Mouse (Mus musculus) embryonic facial prominence, embryonic 12.5 days (tissue): ENCODE measurements around the gene Sh2b3. TPM values are rescaled to one million over a fixed set of nuclear protein-coding genes. Genes with fewer than 3 reads are reported as not detected.

Experiments
- ATAC-seq: fragments of 200-750 bp; cut with Nextera tagmentation; 2 replicates; pipeline ENCODE4 v1.8.0; 2017; ENCODE audit not compliant: insufficient number of reproducible peaks, insufficient read depth, low FRiP score, low TSS enrichment
- H3K27ac ChIP-seq: fragments of 300-500 bp; sonication (generic); 2 replicates; pipeline ENCODE4 v1.5.1; 2016; ENCODE audit warnings: mild to moderate bottlenecking
- H3K27me3 ChIP-seq: fragments of 300-500 bp; sonication (generic); 2 replicates; pipeline ENCODE4 v1.6.1; 2016; ENCODE audit warnings: mild to moderate bottlenecking, moderate library complexity
- H3K36me3 ChIP-seq: fragments of 300-500 bp; sonication (generic); 2 replicates; pipeline ENCODE4 v1.6.1; 2016; ENCODE audit warnings: mild to moderate bottlenecking
- H3K4me1 ChIP-seq: fragments of 300-500 bp; sonication (generic); 2 replicates; pipeline ENCODE4 v1.6.1; 2016
- H3K4me2 ChIP-seq: fragments of 300-500 bp; sonication (generic); replicated peaks from 2 replicates; pipeline ENCODE4 v1.6.1; 2016; ENCODE audit warnings: mild to moderate bottlenecking, moderate library complexity
- H3K4me3 ChIP-seq: fragments of 300-500 bp; sonication (generic); 2 replicates; pipeline ENCODE4 v1.5.1; 2016; ENCODE audit warnings: mild to moderate bottlenecking
- H3K9ac ChIP-seq: fragments of 300-500 bp; sonication (generic); 2 replicates; pipeline ENCODE4 v1.6.1; 2016; ENCODE audit warnings: mild to moderate bottlenecking, moderate library complexity
- H3K9me3 ChIP-seq: fragments of 300-500 bp; sonication (generic); 2 replicates; pipeline ENCODE4 v1.6.1; 2016; ENCODE audit warnings: mild to moderate bottlenecking, moderate library complexity
- WGBS: fragments of 180-500 bp; shearing (Covaris S2); methylation state at CpG from one replicate; pipeline ENCODE4 v1.1.7; 2016; 5-methylcytosine and 5-hydroxymethylcytosine counted together
- microRNA-seq: library from miRNA; unstranded; fragments of <30 nt; microRNA quantifications from one replicate; pipeline ENCODE4, GENCODE M21; 2017
- polyA plus RNA-seq: library from polyadenylated mRNA; unstranded; fragments of >200 nt; fragmentation: Nextera tagmentation; extraction: Ambion mirVana; gene quantifications from 2 replicates; pipeline ENCODE4 v1.2.1, GENCODE M21; 2016

The Sh2b3 gene
- polyA plus RNA-seq, 1 experiment from 2014 or later = 14.4 TPM

DNA sequence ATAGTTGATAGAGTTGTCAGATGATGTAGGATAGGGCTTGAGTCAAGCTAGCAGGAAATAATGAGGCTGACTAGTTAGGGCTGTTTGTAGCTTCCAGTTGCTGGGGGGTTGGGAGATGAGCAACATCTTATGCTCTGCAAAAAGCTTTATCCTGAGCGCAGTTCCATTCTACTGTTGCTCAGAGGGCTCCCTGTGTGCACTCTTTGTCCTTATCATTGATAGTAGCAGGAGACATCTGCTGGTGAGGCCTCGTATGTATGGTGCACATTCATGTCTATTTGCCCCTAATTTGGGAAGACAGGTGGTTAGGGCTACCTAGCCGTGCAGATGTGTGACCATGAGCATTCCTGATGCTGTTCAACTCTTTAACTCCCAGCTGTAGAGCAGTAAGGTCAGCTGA, 65.8 kb downstream of the Sh2b3 start:
- 95% methylated on average over 3 of the region's 3 CpGs for WGBS
- no peak for ATAC-seq
- Histone ChIP-seq H3K27ac (no peak overlapping the region), H3K36me3 (peaks cover 49% of the 10 kb centered on the region), H3K9me3 (no peaks in the 10 kb centered on the region), H3K4me2 (no peak overlapping the region), H3K27me3 (no peaks in the 10 kb centered on the region), H3K4me1 (no peaks in the 10 kb centered on the region), H3K4me3 (no peak overlapping the region), H3K9ac (no peak overlapping the region)

DNA sequence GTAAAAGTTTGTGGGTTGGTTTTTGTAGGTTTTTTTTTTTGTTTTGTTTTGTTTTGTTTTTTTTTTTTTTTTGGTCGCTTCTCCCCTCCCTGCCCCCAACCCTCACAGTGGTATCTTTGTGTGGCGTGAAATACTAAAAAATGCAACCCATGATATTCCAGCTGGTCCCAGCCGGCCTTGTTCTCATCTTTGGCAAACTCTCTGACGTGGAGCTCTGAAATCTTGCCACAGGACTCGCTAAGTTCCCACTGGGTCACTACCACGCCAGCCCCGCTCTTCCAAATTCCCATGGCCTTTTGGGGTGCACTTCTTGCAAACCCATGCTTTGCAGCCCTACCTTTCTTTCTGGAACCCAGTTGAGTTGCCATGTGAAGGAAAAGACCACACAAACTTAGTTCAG, 67.6 kb downstream of the Sh2b3 start:
- Histone ChIP-seq H3K4me3 (no peak overlapping the region), H3K27ac (no peak overlapping the region), H3K9me3 (no peaks in the 10 kb centered on the region), H3K36me3 (peaks cover 39% of the 10 kb centered on the region), H3K4me1 (no peaks in the 10 kb centered on the region), H3K9ac (no peak overlapping the region), H3K27me3 (no peaks in the 10 kb centered on the region), H3K4me2 (no peak overlapping the region)
- ATAC-seq = no peak
- WGBS = 84% methylated on average over 7 of the region's 7 CpGs

DNA sequence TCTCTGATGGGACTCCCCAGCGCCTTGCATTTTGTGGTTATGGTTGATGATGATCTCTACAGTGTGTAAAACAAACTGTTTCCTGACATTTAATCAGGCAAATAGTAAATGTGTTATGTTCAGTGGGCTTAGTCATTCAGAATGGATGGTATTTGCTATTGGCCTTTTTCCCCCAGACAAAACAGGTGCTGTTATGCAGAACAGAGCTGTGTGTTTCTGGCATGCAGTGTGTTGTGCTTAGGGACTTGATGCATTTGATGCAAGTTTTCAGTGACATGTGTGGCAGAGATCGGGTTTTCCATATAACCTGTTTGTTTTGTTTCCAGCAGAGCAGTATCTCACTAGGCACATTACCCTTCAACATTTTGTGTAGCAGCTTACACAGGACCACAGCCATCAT, 69.9 kb downstream of the Sh2b3 start:
- H3K36me3 ChIP-seq = peaks cover 20% of the 10 kb centered on the region

DNA sequence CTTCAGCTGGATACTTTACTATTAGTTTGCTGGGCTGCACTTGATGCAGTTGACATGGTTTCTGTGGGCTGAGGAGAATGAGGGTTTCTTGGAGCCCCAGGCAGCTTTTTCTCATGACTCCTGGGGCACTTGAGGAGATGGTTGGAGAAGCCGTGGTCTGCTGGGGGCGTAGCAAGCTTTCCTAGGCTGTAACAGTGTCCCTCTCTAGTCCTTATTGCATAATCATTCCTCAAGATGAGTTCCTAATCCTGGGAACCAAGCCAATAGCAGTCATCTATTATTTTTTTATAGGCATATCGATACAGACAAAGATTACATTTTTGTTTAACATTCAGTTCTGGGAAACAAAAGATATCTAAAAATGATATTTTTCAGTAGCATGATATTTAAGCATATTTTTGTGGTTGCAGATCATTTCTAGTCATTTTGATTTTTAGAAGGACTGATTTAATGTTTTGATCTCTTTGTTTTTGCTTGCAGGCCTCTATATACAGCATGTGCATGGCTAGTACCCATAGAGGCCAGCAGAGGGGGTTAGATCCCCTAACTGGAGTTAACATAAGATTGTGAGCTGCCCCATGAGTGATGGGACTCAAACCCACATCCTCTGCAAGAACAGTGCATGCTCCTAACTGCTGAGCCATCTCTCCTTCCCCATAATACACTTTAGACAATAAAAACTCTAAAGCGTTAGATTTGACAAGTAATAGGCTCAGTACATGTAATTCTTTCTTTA, 71.2 kb downstream of the Sh2b3 start:
- Histone ChIP-seq H3K4me3 (no peak overlapping the region), H3K9me3 (no peaks in the 10 kb centered on the region), H3K9ac (no peak overlapping the region), H3K27me3 (no peaks in the 10 kb centered on the region), H3K36me3 (peaks cover 8% of the 10 kb centered on the region), H3K27ac (no peak overlapping the region), H3K4me2 (no peak overlapping the region), H3K4me1 (no peaks in the 10 kb centered on the region)
- ATAC-seq = no peak
- 92% methylated on average over 4 of the region's 4 CpGs for WGBS

More for the DNA sequence above, 69.9 kb downstream of the Sh2b3 start:
- Histone ChIP-seq H3K27me3 (no peaks in the 10 kb centered on the region), H3K9me3 (no peaks in the 10 kb centered on the region), H3K4me2 (no peak overlapping the region), H3K27ac (no peak overlapping the region), H3K4me1 (no peaks in the 10 kb centered on the region), H3K9ac (no peak overlapping the region), H3K4me3 (no peak overlapping the region)
- 83% methylated on average over 2 of the region's 2 CpGs for WGBS
- ATAC-seq = no peak

Small RNA genes within 50 kb of the gene (microRNA-seq; reads per million reads assigned to microRNA genes)
- gene Mir7031 = not detected

Other genes starting within 250 kb of the Sh2b3 start
- gene Aldh2, start 243.8 kb downstream of the Sh2b3 start, polyA plus RNA-seq = 235 and 258 TPM in 2 replicates
- 2.1 and 2.5 TPM in 2 replicates for gene Acad12, start 218.7 kb downstream of the Sh2b3 start, polyA plus RNA-seq
- gene Acad10, start 177.1 kb downstream of the Sh2b3 start, polyA plus RNA-seq = 1.6 and 2.2 TPM in 2 replicates
- gene Brap, start 177.1 kb downstream of the Sh2b3 start, polyA plus RNA-seq = 47.7 and 51.2 TPM in 2 replicates
- 72.3 and 91.6 TPM in 2 replicates for gene Atxn2, start 126.3 kb downstream of the Sh2b3 start, polyA plus RNA-seq
- 47.3 and 48.1 TPM in 2 replicates for gene Pheta1, start 11.3 kb upstream of the Sh2b3 start, polyA plus RNA-seq
- 5.9 and 7.1 TPM in 2 replicates for gene Cux2, start 212.5 kb upstream of the Sh2b3 start, polyA plus RNA-seq